Mouse (Mus musculus) cortical plate, adult 2 months (tissue): Measurements from ENCODE around the gene Napa. TPM values are rescaled to one million over a fixed set of nuclear protein-coding genes. Genes with fewer than 3 reads are reported as not detected.

ENCODE experiments used
- H3K27ac ChIP-seq: fragments of 200-500 bp; 2 replicates; pipeline ENCODE4 v1.5.1; 2012; ENCODE audit warnings: low read length, control low read depth, inconsistent platforms; ENCODE audit not compliant: insufficient read depth
- H3K4me1 ChIP-seq: fragments of 200-500 bp; 2 replicates; pipeline ENCODE4 v1.6.1; 2011; ENCODE audit warnings: low read length; ENCODE audit not compliant: control insufficient read depth, insufficient read depth
- H3K4me3 ChIP-seq: fragments of 200-500 bp; 2 replicates; pipeline ENCODE4 v1.5.1; 2011; ENCODE audit warnings: mild to moderate bottlenecking, low read length, control low read depth; ENCODE audit not compliant: insufficient read depth
- CTCF ChIP-seq: fragments of 200-500 bp; IDR thresholded peaks from 2 replicates; pipeline ENCODE4 v1.5.1; 2011; ENCODE audit warnings: mild to moderate bottlenecking, control low read depth, low read length; ENCODE audit not compliant: insufficient read depth; ENCODE audit errors: extremely low read depth
- POLR2A ChIP-seq: fragments of 200-500 bp; IDR thresholded peaks from 2 replicates; pipeline ENCODE4 v1.6.1; 2011; ENCODE audit warnings: mild to moderate bottlenecking, low read length, control low read depth; ENCODE audit not compliant: insufficient read depth; ENCODE audit errors: extremely low read depth
- polyA plus RNA-seq: library from polyadenylated mRNA; depleted of rRNA; stranded (reverse); fragments of >200 nt; gene quantifications from 2 replicates; pipeline ENCODE4 v1.2.3, GENCODE M21; 2012

Napa gene
- polyA plus RNA-seq, 1 experiment: 436 TPM

- peaks cover 33% of the 10 kb centered on the region for H3K4me1 ChIP-seq
- H3K27ac ChIP-seq: peak overlapping the region; percentile 71
- TF ChIP-seq CTCF (no peak), POLR2A (no peak)
- no peak overlapping the region for H3K4me3 ChIP-seq
These were observed 13.2 kb downstream of the Napa start for GRCm38 (mm10) chr7:16111284-16112090.

- TF ChIP-seq POLR2A (no peak), CTCF (no peak)
- Histone ChIP-seq H3K4me3 (no peak overlapping the region), H3K4me1 (peaks cover 21% of the 10 kb centered on the region), H3K27ac (peak overlapping the region; percentile 69)
These were observed 18.2 kb downstream of the Napa start for GRCm38 (mm10) chr7:16116418-16116817.

- Histone ChIP-seq H3K4me1 (peaks cover 16% of the 10 kb centered on the region), H3K4me3 (no peak overlapping the region), H3K27ac (no peak overlapping the region)
- TF ChIP-seq POLR2A (no peak), CTCF (no peak)
These were observed 18.8 kb downstream of the Napa start for GRCm38 (mm10) chr7:16117100-16117499.

- TF ChIP-seq POLR2A (peak; percentile 31; the same call in 1 of the 2 replicates), CTCF (peak; percentile 87)
- Histone ChIP-seq H3K27ac (peak within 1 kb of the TSS; percentile 95), H3K4me3 (peak within 1 kb of the TSS; percentile 64), H3K4me1 (peaks cover 8% of the 10 kb centered on the region)
These were observed 21.5 kb downstream of the Napa start, which contains the start of gene Kptn for GRCm38 (mm10) chr7:16119569-16120261. Gene Kptn, plus strand, starts transcription at chr7:16119895.

GRCm38 (mm10) chr7:16120262-16120600 lies 22.0 kb downstream of the Napa start:
- Histone ChIP-seq H3K4me3 (peak overlapping the region; percentile 64), H3K27ac (no peak overlapping the region), H3K4me1 (peaks cover 7% of the 10 kb centered on the region)
- TF ChIP-seq CTCF (no peak), POLR2A (no peak)

- Histone ChIP-seq H3K4me1 (0 out of 2 replicates have a peak, but pooled peaks cover 2% of the 10 kb centered on the region), H3K27ac (no peak overlapping the region), H3K4me3 (no peak overlapping the region)
- no peak for TF ChIP-seq CTCF
- no peak for TF ChIP-seq POLR2A
These were observed 27.6 kb downstream of the Napa start for GRCm38 (mm10) chr7:16125829-16126228.

- H3K4me3 ChIP-seq: no peak overlapping the region
- H3K27ac ChIP-seq: no peak overlapping the region
- TF ChIP-seq POLR2A (no peak), CTCF (no peak)
- H3K4me1 ChIP-seq: 0 out of 2 replicates have a peak, but pooled peaks cover 2% of the 10 kb centered on the region
These were observed 30.1 kb downstream of the Napa start for GRCm38 (mm10) chr7:16128344-16128743.

- no peak for TF ChIP-seq POLR2A
- TF ChIP-seq CTCF: no peak
- H3K27ac ChIP-seq: peak overlapping the region; percentile 2; the same call in 1 of the 2 replicates
- peaks cover 2% of the 10 kb centered on the region for H3K4me1 ChIP-seq
- peak overlapping the region; percentile 43; the same call in 1 of the 2 replicates for H3K4me3 ChIP-seq
These were observed 30.6 kb downstream of the Napa start for GRCm38 (mm10) chr7:16128899-16129298.

GRCm38 (mm10) chr7:16129421-16129845 lies 31.2 kb downstream of the Napa start, which contains the start of gene Slc8a2:
Gene Slc8a2, plus strand, starts transcription at chr7:16129826.
- TF ChIP-seq CTCF (no peak), POLR2A (peak; percentile 79)
- Histone ChIP-seq H3K4me3 (peak within 1 kb of the TSS; percentile 43), H3K27ac (peak within 1 kb of the TSS; percentile 72), H3K4me1 (peaks cover 6% of the 10 kb centered on the region)
